In the genomic region with DNA sequence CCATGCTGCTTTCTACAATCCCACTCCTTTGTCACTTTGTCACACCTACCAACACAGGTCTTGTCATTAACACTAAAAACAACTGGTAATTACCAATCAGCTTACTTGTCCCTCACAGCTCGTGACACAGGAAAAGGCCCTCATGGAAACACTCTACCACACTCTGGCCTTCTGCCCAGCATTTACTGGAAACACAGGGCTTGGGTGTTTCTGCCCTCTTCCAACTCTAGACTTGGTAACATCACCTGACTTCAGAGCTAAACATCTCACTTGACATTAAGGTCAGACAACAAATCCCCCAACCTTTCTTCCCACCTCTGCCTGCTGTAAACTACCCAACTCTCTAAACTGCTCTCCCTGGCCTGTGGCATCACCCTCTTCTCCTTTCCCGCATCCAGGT, we compare ENCODE assay signal across 11 mouse cellular contexts. TPM values are rescaled to one million over a fixed set of nuclear protein-coding genes. Genes with fewer than 3 reads are reported as not detected.
A peak's percentile ranks its signal among the peaks of the same experiment; 100 is the strongest.
DNase-seq lines count a peak whose midpoint lies in the region; ATAC-seq and TF ChIP-seq lines count a peak whose summit lies in the region.
"Had no signal": no experiment of that assay in that cellular context is flagged by ENCODE, and none has a peak within 500 bp of the region (broad histone marks: within the 10 kb centered on the region; RNA-seq: fewer than 3 reads in every experiment).

No protein-coding gene starts in this region.

- TF ChIP-seq CTCF in stomach, postnatal 0 days (IDR thresholded peaks at IDR 0.05; ENCODE audit: low read depth): no peak

- H3K4me1 ChIP-seq in stomach, embryonic 15.5 days: peaks cover 4% of the 10 kb centered on the region; the same call in 1 of the 2 replicates
- no peaks in the 10 kb centered on the region for H3K4me1 ChIP-seq in stomach, postnatal 0 days (replicated peaks; ENCODE audit: control insufficient read depth, insufficient read depth)
- peaks cover 28% of the 10 kb centered on the region for H3K4me1 ChIP-seq in heart, embryonic 15.5 days (replicated peaks)
- H3K4me1 ChIP-seq in forebrain, embryonic 12.5 days: no peaks in the 10 kb centered on the region

- no peak overlapping the region for H3K4me3 ChIP-seq in stomach, embryonic 15.5 days (replicated peaks)
- H3K4me3 ChIP-seq in stomach, postnatal 0 days (ENCODE audit: low read depth, low read length): no peak overlapping the region
- no peak overlapping the region for H3K4me3 ChIP-seq in heart, embryonic 15.5 days
- no peak overlapping the region for H3K4me3 ChIP-seq in forebrain, embryonic 12.5 days (replicated peaks)
- H3K4me3 ChIP-seq: hindbrain, embryonic 15.5 days; myocyte had no signal

- 0 out of 2 replicates have a peak overlapping the region, but pooled peaks have one; percentile 18 for H3K27ac ChIP-seq in stomach, embryonic 15.5 days
- no peak overlapping the region; the same call in 1 of the 2 replicates for H3K27ac ChIP-seq in stomach, postnatal 0 days (replicated peaks)
- peak overlapping the region; percentile 48 for H3K27ac ChIP-seq in heart, embryonic 15.5 days
- no peak overlapping the region for H3K27ac ChIP-seq in forebrain, embryonic 12.5 days
- H3K27ac ChIP-seq: hindbrain, embryonic 15.5 days had no signal

- no peaks in the 10 kb centered on the region for H3K9me3 ChIP-seq in stomach, embryonic 15.5 days
- no peaks in the 10 kb centered on the region for H3K9me3 ChIP-seq in stomach, postnatal 0 days (ENCODE audit: control insufficient read depth, low read length)
- no peaks in the 10 kb centered on the region for H3K9me3 ChIP-seq in heart, embryonic 15.5 days (replicated peaks)
- no peaks in the 10 kb centered on the region for H3K9me3 ChIP-seq in forebrain, embryonic 12.5 days
- H3K9me3 ChIP-seq: hindbrain, embryonic 15.5 days; megakaryocyte, embryonic 14.5 days had no signal

- H3K27me3 ChIP-seq in stomach, embryonic 15.5 days (replicated peaks): no peaks in the 10 kb centered on the region
- H3K27me3 ChIP-seq in stomach, postnatal 0 days (ENCODE audit: control insufficient read depth, insufficient read depth, low read length): no peaks in the 10 kb centered on the region
- no peaks in the 10 kb centered on the region for H3K27me3 ChIP-seq in heart, embryonic 15.5 days
- no peaks in the 10 kb centered on the region for H3K27me3 ChIP-seq in forebrain, embryonic 12.5 days
- H3K27me3 ChIP-seq: hindbrain, embryonic 15.5 days; megakaryocyte, embryonic 14.5 days had no signal

- no peak overlapping the region for H3K9ac ChIP-seq in stomach, embryonic 15.5 days
- H3K9ac ChIP-seq in stomach, postnatal 0 days (ENCODE audit: low read length): no peak overlapping the region
- H3K9ac ChIP-seq in heart, embryonic 15.5 days: no peak overlapping the region
- H3K9ac ChIP-seq in forebrain, embryonic 12.5 days: no peak overlapping the region
- H3K9ac ChIP-seq: hindbrain, embryonic 15.5 days had no signal

- no peaks in the 10 kb centered on the region for H3K36me3 ChIP-seq in stomach, embryonic 15.5 days
- H3K36me3 ChIP-seq in stomach, postnatal 0 days (ENCODE audit: control insufficient read depth, insufficient read depth, low read length): no peaks in the 10 kb centered on the region
- no peaks in the 10 kb centered on the region for H3K36me3 ChIP-seq in heart, embryonic 15.5 days
- H3K36me3 ChIP-seq in forebrain, embryonic 12.5 days (replicated peaks): no peaks in the 10 kb centered on the region
- H3K36me3 ChIP-seq: hindbrain, embryonic 15.5 days had no signal

- no peak overlapping the region for H3K4me2 ChIP-seq in stomach, embryonic 15.5 days
- no peak overlapping the region for H3K4me2 ChIP-seq in stomach, postnatal 0 days (replicated peaks; ENCODE audit: low read depth)
- no peak overlapping the region for H3K4me2 ChIP-seq in heart, embryonic 15.5 days
- H3K4me2 ChIP-seq in forebrain, embryonic 12.5 days: no peak overlapping the region
- H3K4me2 ChIP-seq: hindbrain, embryonic 15.5 days had no signal

- 77% methylated on average over 2 of the region's 2 CpGs for WGBS in stomach, embryonic 15.5 days
- WGBS in stomach, postnatal 0 days: 73% methylated on average over 2 of the region's 2 CpGs
- 57% methylated on average over 2 of the region's 2 CpGs for WGBS in heart, embryonic 15.5 days
- 76% methylated on average over 2 of the region's 2 CpGs for WGBS in forebrain, embryonic 12.5 days

- DNase-seq in stomach, postnatal 0 days (ENCODE audit: low spot score): no peak
- DNase-seq in kidney, postnatal 25 days: peak; percentile 39 to 57
- no peak for DNase-seq in retina, postnatal 1 day
- DNase-seq in testis, postnatal 14 days (ENCODE audit: low spot score): no peak
- DNase-seq: cerebellum, postnatal 36 days had no signal

- no peak; the same call in 1 of the 2 replicates for ATAC-seq in stomach, embryonic 15.5 days (ENCODE audit: insufficient read depth, low FRiP score, low read depth)
- no peak for ATAC-seq in stomach, postnatal 0 days (ENCODE audit: low FRiP score, low TSS enrichment)
- no peak for ATAC-seq in heart, embryonic 15.5 days (replicated peaks; ENCODE audit: insufficient number of reproducible peaks, insufficient read depth, low FRiP score, low read depth)
- no peak for ATAC-seq in forebrain, embryonic 12.5 days (ENCODE audit: low FRiP score)

- no peak for TF ChIP-seq EP300 in stomach, postnatal 0 days (optimal IDR thresholded peaks at IDR 0.05)

RNA-seq across cellular contexts. Expression of a gene that starts 37.9 kb away (rescaled TPM):
- 19.0 and 20.1 TPM in 2 replicates for polyA plus RNA-seq in stomach, embryonic 15.5 days (2015; fragmentation: Nextera tagmentation; extraction: Ambion mirVana)
- 10.2 and 12.4 TPM in 2 replicates for polyA plus RNA-seq in stomach, postnatal 0 days (2015; fragmentation: Nextera tagmentation; extraction: Ambion mirVana)
- 11.7 and 13.2 TPM in 2 replicates for polyA plus RNA-seq in heart, embryonic 15.5 days (2015; fragmentation: Nextera tagmentation; extraction: Ambion mirVana)
- 24.5 and 28.2 TPM in 2 replicates for polyA plus RNA-seq in forebrain, embryonic 12.5 days (2016; fragmentation: Nextera tagmentation; extraction: Ambion mirVana)

RNA-seq across cellular contexts. Expression of a gene that starts 38.0 kb away (rescaled TPM):
- 83.3 and 86.7 TPM in 2 replicates for polyA plus RNA-seq in stomach, embryonic 15.5 days (2015; fragmentation: Nextera tagmentation; extraction: Ambion mirVana)
- 58.8 and 63.2 TPM in 2 replicates for polyA plus RNA-seq in stomach, postnatal 0 days (2015; fragmentation: Nextera tagmentation; extraction: Ambion mirVana)
- polyA plus RNA-seq in heart, embryonic 15.5 days (2015; fragmentation: Nextera tagmentation; extraction: Ambion mirVana): 69.6 and 85.3 TPM in 2 replicates
- polyA plus RNA-seq in forebrain, embryonic 12.5 days (2016; fragmentation: Nextera tagmentation; extraction: Ambion mirVana): 151 and 157 TPM in 2 replicates

Comparison
In these comparisons a context has a peak if more than half of its experiments do, and no peak if none do; other contexts are left out.
1. H3K27ac ChIP-seq: peak in stomach, embryonic 15.5 days (single experiment) and heart, embryonic 15.5 days (single experiment); none in stomach, postnatal 0 days (single experiment) and forebrain, embryonic 12.5 days (single experiment).
2. DNase-seq: peak in kidney, postnatal 25 days (2 of 2); none in stomach, postnatal 0 days (single experiment), retina, postnatal 1 day (single experiment) and testis, postnatal 14 days (single experiment).